Mouse (Mus musculus) bone marrow, adult 2 months (tissue): ENCODE results near the gene Dbx2.

Experiments used
- CTCF ChIP-seq: fragments of 200-500 bp; IDR thresholded peaks from 2 replicates; pipeline ENCODE4 v1.5.1; 2011; ENCODE audit warnings: low read length, control low read depth; ENCODE audit not compliant: control insufficient read depth, insufficient read depth
- POLR2A ChIP-seq: fragments of 200-500 bp; IDR thresholded peaks from 2 replicates; pipeline ENCODE4 v1.6.1; 2011; ENCODE audit warnings: low read depth, mild to moderate bottlenecking, control low read depth, low read length, borderline replicate concordance; ENCODE audit not compliant: control insufficient read depth

- no peak for TF ChIP-seq POLR2A
- no peak for TF ChIP-seq CTCF
Measured at GRCm38 (mm10) chr15:95691594-95691993, 35.8 kb upstream of the Dbx2 start.
